Mouse (Mus musculus) testis, adult 10 weeks (tissue): ENCODE results near the gene Cdr1. TPM values are rescaled to one million over a fixed set of nuclear protein-coding genes. Genes with fewer than 3 reads are reported as not detected.

Experiments
- polyA plus RNA-seq: library from polyadenylated mRNA; stranded (reverse); fragments of 350-450 nt; fragmentation: Illumina TruSeq; extraction: RNeasy Lipid Tissue Mini Kit (QIAGEN cat#74804); gene quantifications from one replicate; pipeline ENCODE4 v1.2.3, GENCODE M21; 2014; ENCODE audit warnings: low read depth, low replicate concordance

The Cdr1 gene
- not detected for polyA plus RNA-seq

GRCm38 (mm10) chrX:61185458-61185857 lies at the start of gene Cdr1:
Gene Cdr1, minus strand, starts transcription at chrX:61185558.

